Mouse (Mus musculus) midbrain, embryonic 10.5 days (tissue): ENCODE data around the gene Nemf. TPM values are rescaled to one million over a fixed set of nuclear protein-coding genes. Genes with fewer than 3 reads are reported as not detected.
"Not testable (repeated sequence)": the region's sequence is repeated elsewhere in the genome, so short reads cannot be mapped to it uniquely, and the experiment has no call there.

Source experiments
- DNase-seq: peaks from one replicate; pipeline ENCODE4 v3.0.0-alpha.2; 2017; ENCODE audit warnings: low spot score
- H3K27ac ChIP-seq: fragments of 300-500 bp; sonication (generic); replicated peaks from 2 replicates; pipeline ENCODE4 v1.5.1; 2016; ENCODE audit warnings: mild to moderate bottlenecking
- H3K27me3 ChIP-seq: fragments of 300-500 bp; sonication (generic); 2 replicates; pipeline ENCODE4 v1.6.1; 2016; ENCODE audit warnings: low read depth, mild to moderate bottlenecking; ENCODE audit not compliant: poor library complexity, severe bottlenecking
- H3K36me3 ChIP-seq: fragments of 300-500 bp; sonication (generic); 2 replicates; pipeline ENCODE4 v1.6.1; 2016; ENCODE audit warnings: mild to moderate bottlenecking, moderate library complexity
- H3K4me1 ChIP-seq: fragments of 300-500 bp; sonication (generic); 2 replicates; pipeline ENCODE4 v1.6.1; 2016
- H3K4me3 ChIP-seq: fragments of 300-500 bp; sonication (generic); 2 replicates; pipeline ENCODE4 v1.5.1; 2016; ENCODE audit warnings: mild to moderate bottlenecking, moderate library complexity
- H3K9me3 ChIP-seq: fragments of 300-500 bp; sonication (generic); replicated peaks from 2 replicates; pipeline ENCODE4 v1.6.1; 2016; ENCODE audit warnings: mild to moderate bottlenecking
- WGBS: fragments of 180-500 bp; shearing (Covaris S2); methylation state at CpG from one replicate; pipeline ENCODE4 v1.1.7; 2016; 5-methylcytosine and 5-hydroxymethylcytosine counted together
- polyA plus RNA-seq: library from polyadenylated mRNA; unstranded; fragments of >200 nt; fragmentation: Nextera tagmentation; extraction: Ambion mirVana; gene quantifications from 2 replicates; pipeline ENCODE4 v1.2.1, GENCODE M21; 2016

The Nemf gene
- 96.6 and 97.2 TPM in 2 replicates for polyA plus RNA-seq

GRCm38 (mm10) chr12:69356546-69357299 is at the start of gene Nemf:
Gene Nemf (minus strand): TSS chr12:69357165.
- H3K36me3 ChIP-seq: peaks cover 38% of the 10 kb centered on the region
- H3K27me3 ChIP-seq: no peaks in the 10 kb centered on the region
- peaks cover 11% of the 10 kb centered on the region for H3K4me1 ChIP-seq
- H3K9me3 ChIP-seq: no peaks in the 10 kb centered on the region
- peak within 1 kb of the TSS; percentile 88 for H3K27ac ChIP-seq
- DNase-seq: peak; percentile 81
- under 1% methylated on average over 50 of the region's 50 CpGs for WGBS
- H3K4me3 ChIP-seq: peak within 1 kb of the TSS; percentile 78

GRCm38 (mm10) chr12:69402594-69403167 is 45.7 kb upstream of the Nemf start:
- Histone ChIP-seq H3K27ac (no peak overlapping the region), H3K4me1 (no peaks in the 10 kb centered on the region), H3K4me3 (no peak overlapping the region), H3K27me3 (no peaks in the 10 kb centered on the region), H3K36me3 (no peaks in the 10 kb centered on the region), H3K9me3 (no peaks in the 10 kb centered on the region)
- WGBS: 91% methylated on average over 13 of the region's 13 CpGs
- no peak for DNase-seq

- Histone ChIP-seq H3K4me1 (no peaks in the 10 kb centered on the region), H3K27me3 (no peaks in the 10 kb centered on the region), H3K4me3 (no peak overlapping the region), H3K9me3 (no peaks in the 10 kb centered on the region), H3K36me3 (no peaks in the 10 kb centered on the region), H3K27ac (no peak overlapping the region)
- no peak for DNase-seq
- WGBS: 69% methylated on average over 9 of the region's 9 CpGs
Observed at GRCm38 (mm10) chr12:69402100-69402499, 45.1 kb upstream of the Nemf start.

- 66% methylated on average over 2 of the region's 2 CpGs for WGBS
- H3K27ac ChIP-seq: no peak overlapping the region
- no peaks in the 10 kb centered on the region for H3K9me3 ChIP-seq
- no peaks in the 10 kb centered on the region for H3K27me3 ChIP-seq
- no peaks in the 10 kb centered on the region for H3K4me1 ChIP-seq
- no peaks in the 10 kb centered on the region for H3K36me3 ChIP-seq
- no peak for DNase-seq
- H3K4me3 ChIP-seq: no peak overlapping the region
Observed at GRCm38 (mm10) chr12:69400871-69401286, 43.9 kb upstream of the Nemf start.

DNA sequence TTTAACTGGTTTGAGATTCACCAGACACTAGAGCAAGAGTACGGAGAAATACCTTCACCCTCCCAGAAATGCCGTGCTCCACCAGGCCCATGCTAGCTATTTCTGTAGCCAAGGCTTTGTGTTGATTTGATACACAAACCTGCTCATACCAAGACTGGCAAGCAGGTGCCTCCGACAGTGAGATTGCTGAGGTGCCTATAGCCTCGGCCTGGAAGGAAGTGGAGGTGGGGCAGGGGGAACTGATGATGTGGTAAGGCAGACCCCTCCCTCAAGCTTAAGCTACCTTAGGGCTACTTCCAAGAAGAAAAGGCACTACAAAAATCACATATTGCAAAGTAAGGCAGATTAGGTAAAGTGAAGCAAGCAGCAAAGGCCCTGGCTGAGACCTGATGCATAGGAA is 43.4 kb upstream of the Nemf start:
- WGBS: 88% methylated on average over 4 of the region's 4 CpGs
- H3K27me3 ChIP-seq: no peaks in the 10 kb centered on the region
- no peak overlapping the region for H3K4me3 ChIP-seq
- DNase-seq: no peak
- no peaks in the 10 kb centered on the region for H3K4me1 ChIP-seq
- no peaks in the 10 kb centered on the region for H3K9me3 ChIP-seq
- H3K36me3 ChIP-seq: no peaks in the 10 kb centered on the region
- H3K27ac ChIP-seq: no peak overlapping the region

DNA sequence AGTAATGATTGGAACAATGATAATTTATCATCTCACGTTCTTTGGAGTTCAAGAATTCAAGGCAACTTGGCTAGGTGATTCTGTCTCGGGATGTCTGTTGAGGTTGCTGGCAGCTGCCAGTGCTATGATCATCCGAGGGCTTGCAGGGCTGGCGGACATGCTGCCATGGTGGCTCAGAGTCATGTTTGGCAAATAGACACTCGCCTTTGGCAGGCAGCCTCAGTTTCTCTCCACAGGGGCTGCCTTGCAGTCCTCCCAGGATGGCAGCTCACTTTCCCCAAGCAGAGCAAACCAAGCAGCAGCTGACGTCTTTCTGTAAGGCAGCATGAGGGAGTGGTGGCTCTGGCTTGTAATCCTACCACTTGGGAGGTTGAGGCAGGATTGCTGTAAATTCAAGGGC is 37.5 kb upstream of the Nemf start:
- Histone ChIP-seq H3K4me3 (no peak overlapping the region), H3K36me3 (no peaks in the 10 kb centered on the region), H3K4me1 (no peaks in the 10 kb centered on the region), H3K27me3 (no peaks in the 10 kb centered on the region), H3K27ac (no peak overlapping the region), H3K9me3 (no peaks in the 10 kb centered on the region)
- WGBS: 88% methylated on average over 6 of the region's 6 CpGs
- DNase-seq: no peak

DNA sequence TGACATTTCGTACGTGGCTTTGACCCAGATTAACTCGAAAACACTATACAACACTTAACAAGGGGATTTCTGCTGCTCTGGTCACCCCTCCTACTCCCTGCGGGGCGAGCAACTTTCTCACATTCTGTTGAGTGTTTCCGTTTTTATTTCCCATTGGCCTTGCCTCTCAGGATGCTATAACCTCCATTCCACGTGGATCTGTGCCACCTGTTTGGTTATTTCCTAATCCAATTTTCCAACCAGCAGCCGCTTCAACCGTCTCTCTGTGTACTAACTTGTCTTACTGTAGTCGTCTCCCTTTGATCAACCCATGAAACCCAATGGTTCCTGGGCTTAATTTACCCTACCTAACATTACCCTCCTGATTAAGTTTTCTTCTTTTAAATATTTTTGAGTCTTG is 36.1 kb upstream of the Nemf start:
- DNase-seq: no peak
- Histone ChIP-seq H3K27me3 (no peaks in the 10 kb centered on the region), H3K9me3 (no peaks in the 10 kb centered on the region), H3K4me1 (no peaks in the 10 kb centered on the region), H3K27ac (no peak overlapping the region), H3K36me3 (no peaks in the 10 kb centered on the region), H3K4me3 (no peak overlapping the region)
- WGBS: 82% methylated on average over 10 of the region's 10 CpGs

- no peak for DNase-seq
- Histone ChIP-seq H3K4me3 (no peak overlapping the region), H3K36me3 (no peaks in the 10 kb centered on the region), H3K4me1 (0 out of 2 replicates have a peak, but pooled peaks cover 5% of the 10 kb centered on the region), H3K27me3 (no peaks in the 10 kb centered on the region), H3K27ac (no peak overlapping the region), H3K9me3 (no peaks in the 10 kb centered on the region)
- WGBS: 82% methylated on average over 7 of the region's 7 CpGs
Observed at GRCm38 (mm10) chr12:69390000-69390698, 33.2 kb upstream of the Nemf start.

- no peak overlapping the region for H3K4me3 ChIP-seq
- no peaks in the 10 kb centered on the region for H3K36me3 ChIP-seq
- no peaks in the 10 kb centered on the region for H3K9me3 ChIP-seq
- WGBS: 80% methylated on average over 7 of the region's 7 CpGs
- H3K27me3 ChIP-seq: no peaks in the 10 kb centered on the region
- no peak overlapping the region for H3K27ac ChIP-seq
- no peak for DNase-seq
- 0 out of 2 replicates have a peak, but pooled peaks cover 5% of the 10 kb centered on the region for H3K4me1 ChIP-seq
Observed at GRCm38 (mm10) chr12:69389273-69389938, 32.4 kb upstream of the Nemf start.

DNA sequence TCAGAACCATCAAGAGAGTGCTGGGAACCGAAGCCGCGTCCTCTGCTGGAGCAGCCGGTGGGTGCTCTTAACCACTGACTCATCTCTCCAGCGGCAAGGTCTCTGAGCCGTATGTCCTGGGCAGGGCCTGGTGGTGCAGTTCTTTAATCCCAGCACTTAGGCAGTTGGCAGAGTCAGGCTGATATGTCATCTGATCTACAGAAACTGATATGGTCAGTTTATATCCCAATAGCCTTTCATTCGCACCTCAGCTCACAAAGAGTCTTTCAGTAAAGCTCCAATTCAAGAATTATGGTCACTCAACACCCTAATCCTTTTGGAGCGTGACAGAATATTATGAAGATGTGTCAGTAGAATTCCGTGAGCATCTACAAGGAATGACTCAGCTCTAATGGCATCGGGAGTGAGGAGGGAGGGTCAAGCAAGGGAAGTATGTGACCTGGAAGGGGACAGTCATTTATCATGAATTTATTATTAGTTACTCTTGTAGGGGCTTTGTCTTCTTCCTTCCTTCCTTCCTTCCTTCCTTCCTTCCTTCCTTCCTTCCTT is 31.4 kb upstream of the Nemf start:
- Histone ChIP-seq H3K36me3 (no peaks in the 10 kb centered on the region), H3K27ac (no peak overlapping the region), H3K9me3 (no peaks in the 10 kb centered on the region), H3K4me1 (0 out of 2 replicates have a peak, but pooled peaks cover 5% of the 10 kb centered on the region), H3K4me3 (no peak overlapping the region), H3K27me3 (no peaks in the 10 kb centered on the region)
- WGBS: 93% methylated on average over 10 of the region's 10 CpGs
- DNase-seq: no peak

DNA sequence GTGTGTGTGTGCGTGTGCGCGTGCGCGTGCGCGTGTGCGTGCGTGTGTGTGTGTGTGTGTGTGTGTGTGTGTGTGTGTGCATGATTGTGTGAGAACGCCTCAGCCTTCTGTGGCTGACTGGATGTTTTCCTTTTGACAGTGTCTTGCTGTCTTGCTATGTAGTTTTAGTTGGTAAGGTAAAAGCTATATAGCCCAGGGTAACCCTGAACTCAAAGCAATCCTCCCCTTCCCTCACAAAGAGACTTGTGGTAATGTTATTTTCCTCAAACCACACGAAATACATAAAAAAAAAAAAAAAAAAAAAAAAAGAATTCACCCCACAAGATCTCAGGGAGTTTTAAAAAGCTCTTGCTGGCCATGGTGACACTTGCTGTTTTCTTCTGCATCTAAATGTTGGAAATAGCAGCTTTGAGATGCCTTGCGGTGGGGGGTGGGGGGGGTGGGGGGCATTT is 29.3 kb upstream of the Nemf start:
- not testable (repeated sequence) for H3K27ac ChIP-seq, H3K27me3 ChIP-seq, H3K4me1 ChIP-seq, H3K9me3 ChIP-seq, H3K36me3 ChIP-seq, H3K4me3 ChIP-seq, DNase-seq
- 91% methylated on average over 12 of the region's 12 CpGs for WGBS

GRCm38 (mm10) chr12:69385542-69386280 is 28.7 kb upstream of the Nemf start:
- no peak overlapping the region for H3K4me3 ChIP-seq
- DNase-seq: no peak
- H3K9me3 ChIP-seq: no peaks in the 10 kb centered on the region
- peaks cover 4% of the 10 kb centered on the region; the same call in 1 of the 2 replicates for H3K36me3 ChIP-seq
- H3K27ac ChIP-seq: no peak overlapping the region
- no peaks in the 10 kb centered on the region for H3K27me3 ChIP-seq
- 0 out of 2 replicates have a peak, but pooled peaks cover 5% of the 10 kb centered on the region for H3K4me1 ChIP-seq
- WGBS: 80% methylated on average over 6 of the region's 6 CpGs
